Mouse (Mus musculus) heart, embryonic 14.5 days (tissue): ENCODE measurements around the gene Galnt17. TPM values are rescaled to one million over a fixed set of nuclear protein-coding genes. Genes with fewer than 3 reads are reported as not detected.

Experiments used
- ATAC-seq: fragments of 200-750 bp; cut with Nextera tagmentation; 2 replicates; pipeline ENCODE4 v1.8.0; 2017; ENCODE audit warnings: low read depth, moderate TSS enrichment; ENCODE audit not compliant: insufficient number of reproducible peaks, insufficient read depth, low FRiP score
- H3K27ac ChIP-seq, 2 experiments: fragments of 200-500 bp in 1 of 2; fragments of 300-500 bp in 1 of 2; sonication (generic) in 1 of 2; replicated peaks in 1 of 2; 2 replicates each; pipeline ENCODE4 v1.5.1; 2012 to 2014; ENCODE audit warnings: low read depth in 2 of 2, low read length in 2 of 2, control low read depth in 1 of 2, mild to moderate bottlenecking in 1 of 2, mixed read lengths in 1 of 2; ENCODE audit not compliant: control insufficient read depth in 1 of 2, insufficient read depth in 1 of 2
- H3K27me3 ChIP-seq: fragments of 300-500 bp; sonication (generic); 2 replicates; pipeline ENCODE4 v1.6.1; 2014; ENCODE audit warnings: mild to moderate bottlenecking, low read length, control low read depth; ENCODE audit not compliant: control insufficient read depth, insufficient read depth
- H3K36me3 ChIP-seq: fragments of 300-500 bp; sonication (generic); 2 replicates; pipeline ENCODE4 v1.6.1; 2014; ENCODE audit warnings: mild to moderate bottlenecking, control low read depth, low read length, mixed read lengths; ENCODE audit not compliant: control insufficient read depth, insufficient read depth
- H3K4me1 ChIP-seq, 2 experiments: fragments of 200-500 bp in 1 of 2; fragments of 300-500 bp in 1 of 2; sonication (generic) in 1 of 2; 2 replicates each; pipeline ENCODE4 v1.6.1; 2012 to 2014; ENCODE audit warnings: low read length in 2 of 2, control low read depth in 1 of 2, mixed read lengths in 1 of 2; ENCODE audit not compliant: control insufficient read depth in 2 of 2, insufficient read depth in 2 of 2
- H3K4me2 ChIP-seq: fragments of 300-500 bp; sonication (generic); 2 replicates; pipeline ENCODE4 v1.6.1; 2014; ENCODE audit warnings: mild to moderate bottlenecking, low read length
- H3K4me3 ChIP-seq, 2 experiments: fragments of 200-500 bp in 1 of 2; fragments of 300-500 bp in 1 of 2; sonication (generic) in 1 of 2; 2 replicates each; pipeline ENCODE4 v1.5.1; 2012 to 2014; ENCODE audit warnings: low read length in 2 of 2, mild to moderate bottlenecking in 2 of 2, control low read depth in 1 of 2, low read depth in 1 of 2, moderate library complexity in 1 of 2; ENCODE audit not compliant: control insufficient read depth in 1 of 2, insufficient read depth in 1 of 2
- H3K9ac ChIP-seq: fragments of 300-500 bp; sonication (generic); 2 replicates; pipeline ENCODE4 v1.6.1; 2014; ENCODE audit warnings: mild to moderate bottlenecking, low read length
- H3K9me3 ChIP-seq: fragments of 300-500 bp; sonication (generic); 2 replicates; pipeline ENCODE4 v1.6.1; 2016; ENCODE audit warnings: low read length, control low read depth; ENCODE audit not compliant: control insufficient read depth
- WGBS: fragments of 180-500 bp; shearing (Covaris S2); extraction: QIAGEN DNeasy Blood & Tissue Kit; methylation state at CpG from one replicate; pipeline ENCODE4 v1.1.7; 2014; 5-methylcytosine and 5-hydroxymethylcytosine counted together
- polyA plus RNA-seq: library from polyadenylated mRNA; unstranded; fragments of >200 nt; fragmentation: Nextera tagmentation; extraction: Ambion mirVana; gene quantifications from 2 replicates; pipeline ENCODE4 v1.2.1, GENCODE M21; 2014

Gene Galnt17
- polyA plus RNA-seq, 1 experiment from 2014 or later = 1.6 TPM

DNA sequence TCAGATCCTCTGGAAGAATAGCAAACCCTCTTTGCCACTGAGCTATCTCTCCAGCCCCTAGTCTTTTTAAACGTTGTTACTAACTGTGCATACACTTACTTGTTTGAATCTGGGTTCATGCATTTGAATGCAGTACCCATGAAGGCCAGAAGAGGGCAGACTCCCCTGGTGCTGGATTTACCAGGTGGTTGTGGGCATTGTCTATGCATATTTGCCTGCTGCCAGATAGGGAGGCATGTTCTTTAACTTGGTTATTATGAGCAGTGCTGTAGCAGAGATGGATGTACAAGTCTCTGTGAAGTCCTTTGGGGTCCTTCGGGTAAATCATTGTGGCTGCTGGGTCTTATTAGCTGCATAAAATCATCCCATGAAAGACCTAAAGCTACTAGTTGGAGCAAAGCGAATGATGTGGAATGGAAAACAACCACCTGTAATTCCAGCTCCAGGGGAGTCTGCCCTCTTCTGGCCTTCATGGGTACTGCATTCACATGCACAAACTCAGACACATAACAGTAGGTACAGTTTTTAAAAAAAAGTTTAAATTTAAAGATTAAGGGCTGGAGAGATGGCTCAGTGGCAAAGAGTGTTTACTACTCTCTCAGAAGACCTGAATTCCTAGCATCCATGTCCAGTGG is 300.3 kb downstream of the Galnt17 start:
- WGBS = 65% methylated on average over 3 of the region's 3 CpGs
- ATAC-seq = no peak
- H3K4me3 ChIP-seq = no peak overlapping the region
- no peaks in the 10 kb centered on the region for H3K36me3 ChIP-seq
- H3K27me3 ChIP-seq = no peaks in the 10 kb centered on the region
- no peak overlapping the region for H3K4me2 ChIP-seq
- H3K9ac ChIP-seq = no peak overlapping the region
- H3K27ac ChIP-seq = no peak overlapping the region
- H3K4me1 ChIP-seq = no peaks in the 10 kb centered on the region
- H3K9me3 ChIP-seq = 0 out of 2 replicates have a peak, but pooled peaks cover 2% of the 10 kb centered on the region

DNA sequence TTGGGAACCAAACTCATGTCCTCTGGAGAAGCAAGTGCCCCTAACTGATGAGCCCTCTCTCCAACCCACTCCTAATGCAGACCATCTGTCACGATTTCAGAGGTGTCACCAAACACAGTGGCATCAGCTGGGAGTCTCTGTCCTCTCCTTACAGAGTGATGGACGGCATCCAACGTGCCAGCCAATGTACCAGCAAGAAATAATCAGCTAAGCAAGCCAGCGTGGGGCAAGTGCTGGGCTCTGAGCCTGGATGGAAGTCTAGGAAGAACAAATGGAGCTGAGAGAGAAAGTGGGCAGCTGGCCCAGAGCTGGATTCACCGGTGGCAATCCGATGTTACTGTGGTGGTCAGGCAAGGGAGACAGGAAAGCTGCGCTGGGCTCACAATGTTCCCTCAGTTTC is 301.1 kb downstream of the Galnt17 start:
- H3K9ac ChIP-seq = no peak overlapping the region
- no peaks in the 10 kb centered on the region for H3K4me1 ChIP-seq
- H3K9me3 ChIP-seq = 0 out of 2 replicates have a peak, but pooled peaks cover 2% of the 10 kb centered on the region
- WGBS = 71% methylated on average over 7 of the region's 7 CpGs
- no peak overlapping the region for H3K27ac ChIP-seq
- no peaks in the 10 kb centered on the region for H3K27me3 ChIP-seq
- no peaks in the 10 kb centered on the region for H3K36me3 ChIP-seq
- no peak for ATAC-seq
- H3K4me2 ChIP-seq = no peak overlapping the region
- H3K4me3 ChIP-seq = no peak overlapping the region

DNA sequence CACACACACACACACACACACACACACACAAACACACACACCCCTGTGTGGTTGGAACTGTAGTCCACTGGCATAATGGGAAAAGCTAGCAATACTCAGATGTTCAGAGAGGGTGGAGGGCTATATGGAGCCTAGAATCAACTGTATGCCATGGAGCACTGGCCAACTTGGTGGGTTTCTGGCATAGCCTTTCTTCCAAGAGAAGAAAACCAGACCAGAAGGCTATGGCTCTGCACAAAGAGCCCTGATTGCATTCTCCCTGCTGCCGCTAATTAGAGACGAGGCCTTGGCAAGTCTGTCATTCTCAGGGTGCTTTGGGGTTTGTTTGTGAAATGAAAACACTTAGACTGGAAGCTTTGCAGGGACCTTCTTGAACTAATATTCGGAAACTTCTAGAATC is 301.8 kb downstream of the Galnt17 start:
- 78% methylated on average over 3 of the region's 3 CpGs for WGBS
- ATAC-seq = no peak
- H3K9me3 ChIP-seq = 0 out of 2 replicates have a peak, but pooled peaks cover 2% of the 10 kb centered on the region
- H3K4me2 ChIP-seq = no peak overlapping the region
- H3K4me1 ChIP-seq = no peaks in the 10 kb centered on the region
- H3K4me3 ChIP-seq = no peak overlapping the region
- no peaks in the 10 kb centered on the region for H3K36me3 ChIP-seq
- H3K27ac ChIP-seq = no peak overlapping the region
- H3K27me3 ChIP-seq = no peaks in the 10 kb centered on the region
- H3K9ac ChIP-seq = no peak overlapping the region

DNA sequence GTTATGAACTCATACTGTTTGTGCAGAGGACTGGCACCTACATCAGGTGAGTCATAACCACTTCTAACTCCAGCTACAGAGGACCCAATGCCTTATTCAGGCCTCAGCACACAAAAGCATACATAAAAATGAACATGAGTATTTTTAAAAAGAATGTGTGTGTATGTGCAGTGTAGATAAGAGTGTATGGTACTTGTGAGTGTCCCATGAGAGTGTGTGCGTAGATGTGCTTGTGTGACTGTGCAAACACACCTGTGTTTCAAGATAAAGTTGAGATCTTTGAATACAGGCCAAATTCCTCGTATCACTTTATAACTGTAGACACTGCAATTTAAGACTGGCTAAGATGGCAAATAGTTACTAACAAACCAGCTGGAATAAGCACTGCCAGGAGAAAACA is 307.7 kb downstream of the Galnt17 start:
- Histone ChIP-seq H3K36me3 (no peaks in the 10 kb centered on the region), H3K27me3 (no peaks in the 10 kb centered on the region), H3K4me1 (no peaks in the 10 kb centered on the region), H3K4me2 (no peak overlapping the region), H3K9ac (no peak overlapping the region), H3K9me3 (0 out of 2 replicates have a peak, but pooled peaks cover 2% of the 10 kb centered on the region), H3K4me3 (no peak overlapping the region), H3K27ac (no peak overlapping the region)
- 75% methylated on average over 2 of the region's 2 CpGs for WGBS
- no peak for ATAC-seq

DNA sequence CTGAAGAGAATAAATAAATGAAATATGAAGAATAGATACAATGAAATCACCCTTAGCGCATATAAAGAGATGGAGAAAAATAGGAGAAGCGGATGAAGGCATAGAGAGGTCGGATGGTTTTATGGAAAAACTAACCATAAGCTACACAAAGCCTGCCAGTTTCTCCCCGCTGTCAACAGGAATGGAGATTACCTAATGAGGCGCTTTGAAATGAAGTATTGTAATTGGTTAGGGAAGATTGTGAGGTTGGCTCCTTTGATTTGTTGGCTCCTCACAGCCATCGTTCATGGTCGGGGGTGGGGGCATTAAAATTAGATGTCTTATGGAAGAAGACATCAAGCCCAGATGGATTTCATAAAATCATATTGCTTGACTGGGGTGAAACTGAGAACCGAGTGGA is 329.0 kb downstream of the Galnt17 start:
- no peak overlapping the region for H3K4me3 ChIP-seq
- WGBS = 74% methylated on average over 8 of the region's 8 CpGs
- no peak for ATAC-seq
- H3K36me3 ChIP-seq = no peaks in the 10 kb centered on the region
- H3K27me3 ChIP-seq = no peaks in the 10 kb centered on the region
- no peak overlapping the region for H3K9ac ChIP-seq
- no peak overlapping the region for H3K4me2 ChIP-seq
- H3K27ac ChIP-seq = no peak overlapping the region
- H3K4me1 ChIP-seq = no peaks in the 10 kb centered on the region
- peaks cover 7% of the 10 kb centered on the region; the same call in 1 of the 2 replicates for H3K9me3 ChIP-seq

DNA sequence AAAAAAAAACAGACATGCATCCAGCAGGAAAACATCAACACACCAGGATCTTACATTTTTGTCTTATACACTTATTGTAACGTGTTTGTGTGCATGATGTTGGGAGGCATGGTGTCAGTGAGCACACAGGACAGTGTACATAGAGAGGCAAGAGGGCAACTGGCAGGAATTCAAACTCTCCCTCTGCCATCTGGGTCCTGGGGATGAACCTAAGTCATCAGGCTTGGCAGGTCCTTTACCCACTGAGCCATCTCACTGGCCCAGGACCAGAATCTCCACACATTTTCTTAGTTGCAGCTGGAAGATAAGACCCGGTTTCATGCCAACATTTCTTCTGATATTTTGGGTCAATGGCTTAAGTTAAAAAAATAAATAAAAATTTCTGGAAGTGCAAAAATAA is 329.4 kb downstream of the Galnt17 start:
- H3K27me3 ChIP-seq = no peaks in the 10 kb centered on the region
- no peak overlapping the region for H3K4me2 ChIP-seq
- no peaks in the 10 kb centered on the region for H3K36me3 ChIP-seq
- no peaks in the 10 kb centered on the region for H3K4me1 ChIP-seq
- no peak overlapping the region for H3K4me3 ChIP-seq
- no peak overlapping the region for H3K27ac ChIP-seq
- no peak overlapping the region for H3K9ac ChIP-seq
- ATAC-seq = no peak
- WGBS = 62% methylated on average over 2 of the region's 2 CpGs
- peaks cover 7% of the 10 kb centered on the region; the same call in 1 of the 2 replicates for H3K9me3 ChIP-seq

DNA sequence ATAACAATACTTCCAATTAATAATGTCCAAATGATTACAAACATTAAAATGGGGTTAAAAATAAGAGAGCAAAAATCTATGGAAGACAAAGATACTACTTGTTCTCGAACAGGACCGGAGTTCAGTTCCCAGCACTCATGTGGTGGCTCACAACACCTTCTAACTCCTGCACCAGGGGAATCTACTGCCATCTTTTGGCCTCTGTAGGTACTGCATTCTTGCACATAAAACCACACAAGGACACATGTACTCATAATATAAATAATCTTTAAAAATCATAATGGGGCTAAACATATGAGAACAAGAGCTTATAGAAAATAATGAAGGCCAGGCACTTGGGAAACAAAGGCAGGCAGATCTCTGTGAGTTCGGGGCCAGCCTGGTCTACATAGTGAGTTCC is 330.3 kb downstream of the Galnt17 start:
- no peaks in the 10 kb centered on the region for H3K4me1 ChIP-seq
- ATAC-seq = no peak
- H3K27ac ChIP-seq = no peak overlapping the region
- H3K9ac ChIP-seq = no peak overlapping the region
- H3K4me2 ChIP-seq = no peak overlapping the region
- peaks cover 7% of the 10 kb centered on the region; the same call in 1 of the 2 replicates for H3K9me3 ChIP-seq
- WGBS = 86% methylated on average over 3 of the region's 3 CpGs
- H3K4me3 ChIP-seq = no peak overlapping the region
- no peaks in the 10 kb centered on the region for H3K36me3 ChIP-seq
- H3K27me3 ChIP-seq = no peaks in the 10 kb centered on the region

DNA sequence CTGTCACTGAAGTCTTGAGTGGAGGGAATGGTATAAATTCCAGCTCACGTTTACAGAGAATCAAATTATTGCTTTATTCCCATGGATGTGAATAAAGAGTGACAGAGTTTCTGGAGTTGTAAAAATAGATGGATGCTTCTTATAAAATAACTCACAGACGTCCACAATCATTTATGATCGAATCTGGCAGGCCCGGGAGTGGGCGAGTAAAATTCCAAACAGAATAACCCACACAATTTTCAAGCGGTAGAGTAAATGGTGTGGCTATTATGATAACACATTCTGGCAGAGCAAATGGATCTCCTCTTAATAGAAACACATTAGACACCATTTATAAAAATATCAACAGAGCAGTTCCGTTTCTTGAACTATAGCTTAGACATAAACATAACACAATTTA is 355.9 kb downstream of the Galnt17 start:
- 80% methylated on average over 7 of the region's 7 CpGs for WGBS
- H3K4me2 ChIP-seq = no peak overlapping the region
- peaks cover 9% of the 10 kb centered on the region; the same call in 1 of the 2 replicates for H3K9me3 ChIP-seq
- no peak overlapping the region for H3K4me3 ChIP-seq
- H3K4me1 ChIP-seq = no peaks in the 10 kb centered on the region; a peak in 1 of 4 replicates
- ATAC-seq = no peak
- no peaks in the 10 kb centered on the region for H3K27me3 ChIP-seq
- no peaks in the 10 kb centered on the region for H3K36me3 ChIP-seq
- no peak overlapping the region for H3K27ac ChIP-seq
- no peak overlapping the region for H3K9ac ChIP-seq
